Mouse (Mus musculus) C2C12 (cell line): Measurements from ENCODE around the gene Kmt2e. TPM values are rescaled to one million over a fixed set of nuclear protein-coding genes. Genes with fewer than 3 reads are reported as not detected.

Source experiments
- H3K27me3 ChIP-seq: one replicate; pipeline ENCODE4 v1.6.1; 2011; ENCODE audit not compliant: control insufficient read depth, insufficient read depth, insufficient read length
- H3K36me3 ChIP-seq: one replicate; pipeline ENCODE4 v1.6.1; 2011; ENCODE audit not compliant: control insufficient read depth, insufficient read depth
- H3K4me3 ChIP-seq: one replicate; pipeline ENCODE4 v1.5.1; 2011; ENCODE audit warnings: mild to moderate bottlenecking, control low read depth; ENCODE audit not compliant: poor library complexity, insufficient read depth, severe bottlenecking
- H3K79me2 ChIP-seq: one replicate; pipeline ENCODE4 v1.6.1; 2011; ENCODE audit not compliant: control insufficient read depth, insufficient read depth
- H3K79me3 ChIP-seq: one replicate; pipeline ENCODE4 v1.6.1; 2011; ENCODE audit warnings: low read depth, control low read depth
- H3ac ChIP-seq: one replicate; pipeline ENCODE3; 2011; ENCODE audit warnings: low read depth; ENCODE audit not compliant: control insufficient read depth, insufficient read length
- CEBPB ChIP-seq: IDR thresholded peaks from one replicate; pipeline ENCODE4 v1.6.1; 2011; ENCODE audit warnings: low read depth, mild to moderate bottlenecking, control low read depth, moderate library complexity
- CTCF ChIP-seq: IDR thresholded peaks from one replicate; pipeline ENCODE4 v1.5.1; 2011; ENCODE audit not compliant: control insufficient read depth, insufficient read depth, insufficient read length
- FOSL1 ChIP-seq: IDR thresholded peaks from one replicate; pipeline ENCODE4 v1.8.0; 2011; ENCODE audit warnings: mild to moderate bottlenecking, low read length; ENCODE audit not compliant: poor library complexity, insufficient read depth, severe bottlenecking
- MAX ChIP-seq: IDR thresholded peaks from one replicate; pipeline ENCODE4 v1.6.1; 2011; ENCODE audit warnings: mild to moderate bottlenecking, control low read depth
- MYOD1 ChIP-seq: IDR thresholded peaks from one replicate; pipeline ENCODE4 v1.6.1; 2011; ENCODE audit warnings: low read depth; ENCODE audit not compliant: control insufficient read depth, insufficient read length
- MYOG ChIP-seq: IDR thresholded peaks from one replicate; pipeline ENCODE4 v1.6.1; 2011; ENCODE audit not compliant: control insufficient read depth, insufficient read length; ENCODE audit errors: extremely low read depth
- USF1 ChIP-seq: IDR thresholded peaks from one replicate; pipeline ENCODE4 v1.6.1; 2011; ENCODE audit warnings: low read depth, mild to moderate bottlenecking, control low read depth, moderate library complexity
- polyA plus RNA-seq: library from polyadenylated mRNA; unstranded; fragments of >200 nt; fragmentation: generic; extraction: Trizol; gene quantifications from one replicate; pipeline ENCODE4 v1.2.1, GENCODE M21; 2012; ENCODE audit warnings: missing spikeins

Gene Kmt2e
- polyA plus RNA-seq, 1 experiment = 8.0 TPM

GRCm38 (mm10) chr5:23502317-23502937, 68.2 kb downstream of the Kmt2e start:
- TF ChIP-seq FOSL1 (no peak), MAX (no peak), CTCF (no peak), MYOG (no peak), USF1 (no peak), CEBPB (no peak), MYOD1 (no peak)
- Histone ChIP-seq H3K79me3 (no peaks in the 10 kb centered on the region), H3K79me2 (no peaks in the 10 kb centered on the region), H3K4me3 (no peak overlapping the region), H3K36me3 (peaks cover 79% of the 10 kb centered on the region), H3K27me3 (no peaks in the 10 kb centered on the region), H3ac (no peak overlapping the region)

- Histone ChIP-seq H3K4me3 (no peak overlapping the region), H3K79me3 (no peaks in the 10 kb centered on the region), H3ac (no peak overlapping the region), H3K79me2 (no peaks in the 10 kb centered on the region), H3K36me3 (peaks cover 51% of the 10 kb centered on the region), H3K27me3 (no peaks in the 10 kb centered on the region)
- TF ChIP-seq MYOG (no peak), CTCF (no peak), FOSL1 (no peak), MYOD1 (no peak), USF1 (no peak), CEBPB (no peak), MAX (no peak)
Measured at GRCm38 (mm10) chr5:23505578-23505977, 71.3 kb downstream of the Kmt2e start.

- no peaks in the 10 kb centered on the region for H3K27me3 ChIP-seq
- H3K36me3 ChIP-seq = peaks cover 34% of the 10 kb centered on the region
- no peaks in the 10 kb centered on the region for H3K79me2 ChIP-seq
- no peak overlapping the region for H3ac ChIP-seq
- H3K79me3 ChIP-seq = no peaks in the 10 kb centered on the region
- TF ChIP-seq CEBPB (no peak), CTCF (no peak), MYOG (no peak), FOSL1 (no peak), USF1 (no peak), MYOD1 (no peak), MAX (no peak)
- H3K4me3 ChIP-seq = no peak overlapping the region
Measured at GRCm38 (mm10) chr5:23507210-23507609, 73.0 kb downstream of the Kmt2e start.

GRCm38 (mm10) chr5:23508630-23509029, 74.4 kb downstream of the Kmt2e start:
- H3K27me3 ChIP-seq = no peaks in the 10 kb centered on the region
- no peak overlapping the region for H3ac ChIP-seq
- H3K79me2 ChIP-seq = no peaks in the 10 kb centered on the region
- H3K36me3 ChIP-seq = peaks cover 23% of the 10 kb centered on the region
- no peak overlapping the region for H3K4me3 ChIP-seq
- TF ChIP-seq FOSL1 (no peak), MYOG (no peak), USF1 (no peak), MYOD1 (no peak), MAX (no peak), CEBPB (no peak), CTCF (no peak)
- H3K79me3 ChIP-seq = no peaks in the 10 kb centered on the region

- Histone ChIP-seq H3K4me3 (no peak overlapping the region), H3K27me3 (no peaks in the 10 kb centered on the region), H3K79me2 (no peaks in the 10 kb centered on the region), H3K79me3 (no peaks in the 10 kb centered on the region), H3K36me3 (peaks cover 7% of the 10 kb centered on the region), H3ac (no peak overlapping the region)
- TF ChIP-seq FOSL1 (no peak), MAX (no peak), MYOD1 (no peak), CEBPB (no peak), CTCF (no peak), USF1 (no peak), MYOG (no peak)
Measured at GRCm38 (mm10) chr5:23511456-23511855, 77.2 kb downstream of the Kmt2e start.

GRCm38 (mm10) chr5:23512556-23512955, 78.3 kb downstream of the Kmt2e start:
- H3K4me3 ChIP-seq = no peak overlapping the region
- no peaks in the 10 kb centered on the region for H3K27me3 ChIP-seq
- no peaks in the 10 kb centered on the region for H3K79me2 ChIP-seq
- TF ChIP-seq CEBPB (no peak), MYOG (no peak), CTCF (no peak), USF1 (no peak), FOSL1 (no peak), MYOD1 (no peak), MAX (no peak)
- no peaks in the 10 kb centered on the region for H3K36me3 ChIP-seq
- H3K79me3 ChIP-seq = no peaks in the 10 kb centered on the region
- no peak overlapping the region for H3ac ChIP-seq
